Mouse (Mus musculus) midbrain, embryonic 10.5 days (tissue): Measurements from ENCODE around the gene Slc16a12. TPM values are rescaled to one million over a fixed set of nuclear protein-coding genes. Genes with fewer than 3 reads are reported as not detected.
"Not testable (repeated sequence)": the region's sequence is repeated elsewhere in the genome, so short reads cannot be mapped to it uniquely, and the experiment has no call there.

ENCODE experiments used
- DNase-seq: peaks from one replicate; pipeline ENCODE4 v3.0.0-alpha.2; 2017; ENCODE audit warnings: low spot score
- H3K27ac ChIP-seq: fragments of 300-500 bp; sonication (generic); replicated peaks from 2 replicates; pipeline ENCODE4 v1.5.1; 2016; ENCODE audit warnings: mild to moderate bottlenecking
- H3K27me3 ChIP-seq: fragments of 300-500 bp; sonication (generic); 2 replicates; pipeline ENCODE4 v1.6.1; 2016; ENCODE audit warnings: low read depth, mild to moderate bottlenecking; ENCODE audit not compliant: poor library complexity, severe bottlenecking
- H3K36me3 ChIP-seq: fragments of 300-500 bp; sonication (generic); 2 replicates; pipeline ENCODE4 v1.6.1; 2016; ENCODE audit warnings: mild to moderate bottlenecking, moderate library complexity
- H3K4me1 ChIP-seq: fragments of 300-500 bp; sonication (generic); 2 replicates; pipeline ENCODE4 v1.6.1; 2016
- H3K4me3 ChIP-seq: fragments of 300-500 bp; sonication (generic); 2 replicates; pipeline ENCODE4 v1.5.1; 2016; ENCODE audit warnings: mild to moderate bottlenecking, moderate library complexity
- H3K9me3 ChIP-seq: fragments of 300-500 bp; sonication (generic); replicated peaks from 2 replicates; pipeline ENCODE4 v1.6.1; 2016; ENCODE audit warnings: mild to moderate bottlenecking
- WGBS: fragments of 180-500 bp; shearing (Covaris S2); methylation state at CpG from one replicate; pipeline ENCODE4 v1.1.7; 2016; 5-methylcytosine and 5-hydroxymethylcytosine counted together
- polyA plus RNA-seq: library from polyadenylated mRNA; unstranded; fragments of >200 nt; fragmentation: Nextera tagmentation; extraction: Ambion mirVana; gene quantifications from 2 replicates; pipeline ENCODE4 v1.2.1, GENCODE M21; 2016

The Slc16a12 gene
- polyA plus RNA-seq, 1 experiment from 2014 or later = 1.5 TPM

GRCm38 (mm10) chr19:34650997-34651396 lies 96.1 kb downstream of the Slc16a12 start:
- DNase-seq = no peak
- WGBS = 94% methylated on average over 6 of the region's 6 CpGs
- no peak overlapping the region for H3K27ac ChIP-seq

GRCm38 (mm10) chr19:34650276-34650675 lies 96.8 kb downstream of the Slc16a12 start:
- Histone ChIP-seq H3K27me3 (no peaks in the 10 kb centered on the region), H3K36me3 (no peaks in the 10 kb centered on the region), H3K4me3 (no peak overlapping the region), H3K4me1 (no peaks in the 10 kb centered on the region), H3K9me3 (no peaks in the 10 kb centered on the region), H3K27ac (no peak overlapping the region)
- no peak for DNase-seq
- 91% methylated on average over 3 of the region's 3 CpGs for WGBS

More at GRCm38 (mm10) chr19:34650997-34651396, 96.1 kb downstream of the Slc16a12 start:
- Histone ChIP-seq H3K36me3 (no peaks in the 10 kb centered on the region), H3K4me3 (no peak overlapping the region), H3K4me1 (no peaks in the 10 kb centered on the region), H3K9me3 (no peaks in the 10 kb centered on the region), H3K27me3 (no peaks in the 10 kb centered on the region)

GRCm38 (mm10) chr19:34647630-34648029 lies 99.5 kb downstream of the Slc16a12 start:
- WGBS = 86% methylated on average over 8 of the region's 8 CpGs
- H3K4me1 ChIP-seq, H3K4me3 ChIP-seq, H3K36me3 ChIP-seq, DNase-seq, H3K27ac ChIP-seq, H3K9me3 ChIP-seq, H3K27me3 ChIP-seq: not testable (repeated sequence)

GRCm38 (mm10) chr19:34642616-34643015 lies 104.5 kb downstream of the Slc16a12 start:
- H3K9me3 ChIP-seq = no peaks in the 10 kb centered on the region
- H3K36me3 ChIP-seq = no peaks in the 10 kb centered on the region
- H3K27me3 ChIP-seq = no peaks in the 10 kb centered on the region; the same call in 1 of the 2 replicates
- no peak overlapping the region for H3K27ac ChIP-seq
- WGBS = 87% methylated on average over 5 of the region's 5 CpGs
- DNase-seq = no peak
- no peaks in the 10 kb centered on the region for H3K4me1 ChIP-seq
- no peak overlapping the region for H3K4me3 ChIP-seq

GRCm38 (mm10) chr19:34640623-34641022 lies 106.5 kb downstream of the Slc16a12 start, which contains the start of the genes Ifit1bl2 and Ifit1:
Gene Ifit1bl2, minus strand, starts transcription at chr19:34640743.
Gene Ifit1, plus strand, starts transcription at chr19:34640871.
- no peak within 1 kb of the TSS for H3K4me3 ChIP-seq
- no peaks in the 10 kb centered on the region for H3K36me3 ChIP-seq
- H3K9me3 ChIP-seq = no peaks in the 10 kb centered on the region
- H3K27me3 ChIP-seq = no peaks in the 10 kb centered on the region; the same call in 1 of the 2 replicates
- H3K27ac ChIP-seq = no peak within 1 kb of the TSS
- DNase-seq = no peak
- H3K4me1 ChIP-seq = no peaks in the 10 kb centered on the region
- 66% methylated on average over 4 of the region's 4 CpGs for WGBS

GRCm38 (mm10) chr19:34636933-34637557 lies 110.0 kb downstream of the Slc16a12 start:
- WGBS = 22% methylated on average over 3 of the region's 3 CpGs
- H3K4me3 ChIP-seq = no peak overlapping the region
- H3K27ac ChIP-seq = no peak overlapping the region
- no peaks in the 10 kb centered on the region; the same call in 1 of the 2 replicates for H3K27me3 ChIP-seq
- DNase-seq = peak; percentile 33
- no peaks in the 10 kb centered on the region for H3K36me3 ChIP-seq
- no peaks in the 10 kb centered on the region for H3K4me1 ChIP-seq
- no peaks in the 10 kb centered on the region for H3K9me3 ChIP-seq

GRCm38 (mm10) chr19:34633484-34633883 lies 113.6 kb downstream of the Slc16a12 start:
- Histone ChIP-seq H3K27me3 (no peaks in the 10 kb centered on the region; the same call in 1 of the 2 replicates), H3K9me3 (no peaks in the 10 kb centered on the region), H3K4me3 (no peak overlapping the region), H3K4me1 (no peaks in the 10 kb centered on the region), H3K27ac (no peak overlapping the region), H3K36me3 (no peaks in the 10 kb centered on the region)
- WGBS = 85% methylated on average over 2 of the region's 2 CpGs
- DNase-seq = no peak

- no peaks in the 10 kb centered on the region for H3K36me3 ChIP-seq
- H3K4me1 ChIP-seq = no peaks in the 10 kb centered on the region
- DNase-seq = no peak
- H3K27ac ChIP-seq = no peak overlapping the region
- H3K4me3 ChIP-seq = no peak overlapping the region
- no peaks in the 10 kb centered on the region for H3K27me3 ChIP-seq
- no peaks in the 10 kb centered on the region for H3K9me3 ChIP-seq
Observed at GRCm38 (mm10) chr19:34631487-34631886, 115.6 kb downstream of the Slc16a12 start.

- Histone ChIP-seq H3K27ac (no peak overlapping the region), H3K36me3 (no peaks in the 10 kb centered on the region), H3K9me3 (no peaks in the 10 kb centered on the region), H3K4me3 (no peak overlapping the region), H3K27me3 (no peaks in the 10 kb centered on the region), H3K4me1 (no peaks in the 10 kb centered on the region)
- WGBS = 84% methylated on average over 2 of the region's 2 CpGs
- DNase-seq = no peak
Observed at GRCm38 (mm10) chr19:34627496-34627895, 119.6 kb downstream of the Slc16a12 start.

- no peaks in the 10 kb centered on the region for H3K9me3 ChIP-seq
- no peaks in the 10 kb centered on the region for H3K4me1 ChIP-seq
- WGBS = 80% methylated on average over 4 of the region's 4 CpGs
- H3K4me3 ChIP-seq = no peak overlapping the region
- no peaks in the 10 kb centered on the region for H3K36me3 ChIP-seq
- no peak for DNase-seq
- H3K27me3 ChIP-seq = no peaks in the 10 kb centered on the region
- H3K27ac ChIP-seq = no peak overlapping the region
Observed at GRCm38 (mm10) chr19:34624663-34625062, 122.4 kb downstream of the Slc16a12 start.

- no peaks in the 10 kb centered on the region for H3K27me3 ChIP-seq
- H3K4me1 ChIP-seq = no peaks in the 10 kb centered on the region
- no peak overlapping the region for H3K27ac ChIP-seq
- DNase-seq = no peak
- H3K9me3 ChIP-seq = no peaks in the 10 kb centered on the region
- H3K4me3 ChIP-seq = no peak overlapping the region
- H3K36me3 ChIP-seq = no peaks in the 10 kb centered on the region
- 93% methylated on average over 6 of the region's 6 CpGs for WGBS
Observed at GRCm38 (mm10) chr19:34623781-34624180, 123.3 kb downstream of the Slc16a12 start.

GRCm38 (mm10) chr19:34620871-34621270 lies 126.2 kb downstream of the Slc16a12 start:
- WGBS = 94% methylated on average over 5 of the region's 5 CpGs
- no peaks in the 10 kb centered on the region for H3K27me3 ChIP-seq

More at GRCm38 (mm10) chr19:34620871-34621270, 126.2 kb downstream of the Slc16a12 start:
- H3K4me3 ChIP-seq = no peak overlapping the region
- H3K36me3 ChIP-seq = no peaks in the 10 kb centered on the region
- H3K27ac ChIP-seq = no peak overlapping the region
- no peaks in the 10 kb centered on the region for H3K9me3 ChIP-seq
- no peaks in the 10 kb centered on the region for H3K4me1 ChIP-seq
- DNase-seq = no peak
